Mouse (Mus musculus): ENCODE measurements around the gene Psap. TPM values are rescaled to one million over a fixed set of nuclear protein-coding genes. Genes with fewer than 3 reads are reported as not detected.
"Not testable (repeated sequence)": the region's sequence is repeated elsewhere in the genome, so short reads cannot be mapped to it uniquely, and the experiment has no call there.

Gene Psap
- polyA plus RNA-seq, 1 experiment from 2014 or later, result 63.6 TPM

- Histone ChIP-seq H3K9me3 (ENCODE audit: control insufficient read depth, low read length) (no peaks in the 10 kb centered on the region), H3K4me1 (replicated peaks; ENCODE audit: control insufficient read depth, insufficient read depth, low read length) (no peaks in the 10 kb centered on the region), H3K9ac (ENCODE audit: low read length) (no peak overlapping the region), H3K4me3 (ENCODE audit: low read depth, low read length) (no peak overlapping the region), H3K4me2 (ENCODE audit: low read depth, low read length, severe bottlenecking) (no peak overlapping the region), H3K27me3 (ENCODE audit: control insufficient read depth, insufficient read depth, low read length) (no peaks in the 10 kb centered on the region), H3K27ac (ENCODE audit: low read depth, low read length) (no peak overlapping the region), H3K36me3 (ENCODE audit: control insufficient read depth, insufficient read depth, low read length) (no peaks in the 10 kb centered on the region)
- no peak for DNase-seq (ENCODE audit: low spot score)
- ATAC-seq (replicated peaks; ENCODE audit: low FRiP score), result no peak
- WGBS, result 94% methylated on average over 5 of the region's 5 CpGs
These were observed 33.5 kb upstream of the Psap start for GRCm38 (mm10) chr10:60243941-60244340.

- peak; percentile 69 for ATAC-seq (replicated peaks; ENCODE audit: low FRiP score)
- DNase-seq (ENCODE audit: low spot score), result peak; percentile 93
- Histone ChIP-seq H3K4me3 (ENCODE audit: low read depth, low read length) (no peak overlapping the region), H3K4me2 (ENCODE audit: low read depth, low read length, severe bottlenecking) (no peak overlapping the region), H3K36me3 (ENCODE audit: control insufficient read depth, insufficient read depth, low read length) (no peaks in the 10 kb centered on the region), H3K27me3 (ENCODE audit: control insufficient read depth, insufficient read depth, low read length) (no peaks in the 10 kb centered on the region), H3K9me3 (ENCODE audit: control insufficient read depth, low read length) (no peaks in the 10 kb centered on the region), H3K4me1 (replicated peaks; ENCODE audit: control insufficient read depth, insufficient read depth, low read length) (no peaks in the 10 kb centered on the region), H3K27ac (ENCODE audit: low read depth, low read length) (no peak overlapping the region), H3K9ac (ENCODE audit: low read length) (no peak overlapping the region)
- WGBS, result 3% methylated on average over 8 of the region's 8 CpGs
These were observed 32.4 kb upstream of the Psap start for GRCm38 (mm10) chr10:60245041-60245440.

GRCm38 (mm10) chr10:60245635-60246034 lies 31.8 kb upstream of the Psap start:
- Histone ChIP-seq H3K4me3 (ENCODE audit: low read depth, low read length) (no peak overlapping the region), H3K4me1 (replicated peaks; ENCODE audit: control insufficient read depth, insufficient read depth, low read length) (no peaks in the 10 kb centered on the region), H3K9me3 (ENCODE audit: control insufficient read depth, low read length) (no peaks in the 10 kb centered on the region), H3K36me3 (ENCODE audit: control insufficient read depth, insufficient read depth, low read length) (no peaks in the 10 kb centered on the region), H3K27ac (ENCODE audit: low read depth, low read length) (no peak overlapping the region), H3K4me2 (ENCODE audit: low read depth, low read length, severe bottlenecking) (no peak overlapping the region), H3K27me3 (ENCODE audit: control insufficient read depth, insufficient read depth, low read length) (no peaks in the 10 kb centered on the region), H3K9ac (ENCODE audit: low read length) (no peak overlapping the region)
- DNase-seq (ENCODE audit: low spot score), result no peak
- ATAC-seq (replicated peaks; ENCODE audit: low FRiP score), result no peak
- WGBS, result 82% methylated on average over 7 of the region's 7 CpGs

GRCm38 (mm10) chr10:60246519-60246918 lies 30.9 kb upstream of the Psap start:
- H3K9ac ChIP-seq (ENCODE audit: low read length), result no peak overlapping the region
- WGBS, result 29% methylated on average over 5 of the region's 5 CpGs

GRCm38 (mm10) chr10:60248345-60248744 lies 29.1 kb upstream of the Psap start:
- H3K27me3 ChIP-seq (ENCODE audit: control insufficient read depth, insufficient read depth, low read length); H3K36me3 ChIP-seq (ENCODE audit: control insufficient read depth, insufficient read depth, low read length); ATAC-seq (replicated peaks; ENCODE audit: low FRiP score); H3K4me3 ChIP-seq (ENCODE audit: low read depth, low read length); H3K9me3 ChIP-seq (ENCODE audit: control insufficient read depth, low read length); H3K4me2 ChIP-seq (ENCODE audit: low read depth, low read length, severe bottlenecking); H3K27ac ChIP-seq (ENCODE audit: low read depth, low read length); DNase-seq (ENCODE audit: low spot score); H3K4me1 ChIP-seq (replicated peaks; ENCODE audit: control insufficient read depth, insufficient read depth, low read length); H3K9ac ChIP-seq (ENCODE audit: low read length): not testable (repeated sequence)
- WGBS, result 86% methylated on average over 3 of the region's 3 CpGs

More at GRCm38 (mm10) chr10:60246519-60246918, 30.9 kb upstream of the Psap start:
- peak; percentile 42; the same call in 1 of the 2 replicates for ATAC-seq (replicated peaks; ENCODE audit: low FRiP score)
- no peak overlapping the region for H3K4me2 ChIP-seq (ENCODE audit: low read depth, low read length, severe bottlenecking)
- H3K36me3 ChIP-seq (ENCODE audit: control insufficient read depth, insufficient read depth, low read length), result no peaks in the 10 kb centered on the region
- no peaks in the 10 kb centered on the region for H3K9me3 ChIP-seq (ENCODE audit: control insufficient read depth, low read length)
- H3K27ac ChIP-seq (ENCODE audit: low read depth, low read length), result no peak overlapping the region
- H3K4me1 ChIP-seq (replicated peaks; ENCODE audit: control insufficient read depth, insufficient read depth, low read length), result no peaks in the 10 kb centered on the region
- H3K27me3 ChIP-seq (ENCODE audit: control insufficient read depth, insufficient read depth, low read length), result no peaks in the 10 kb centered on the region
- DNase-seq (ENCODE audit: low spot score), result peak; percentile 78
- no peak overlapping the region for H3K4me3 ChIP-seq (ENCODE audit: low read depth, low read length)

- no peaks in the 10 kb centered on the region for H3K9me3 ChIP-seq (ENCODE audit: control insufficient read depth, low read length)
- DNase-seq (ENCODE audit: low spot score), result no peak
- no peak for ATAC-seq (replicated peaks; ENCODE audit: low FRiP score)
- H3K36me3 ChIP-seq (ENCODE audit: control insufficient read depth, insufficient read depth, low read length), result no peaks in the 10 kb centered on the region
- H3K4me2 ChIP-seq (ENCODE audit: low read depth, low read length, severe bottlenecking), result no peak overlapping the region
- H3K27ac ChIP-seq (ENCODE audit: low read depth, low read length), result no peak overlapping the region
- WGBS, result 84% methylated on average over 13 of the region's 13 CpGs
- no peak overlapping the region for H3K4me3 ChIP-seq (ENCODE audit: low read depth, low read length)
- H3K4me1 ChIP-seq (replicated peaks; ENCODE audit: control insufficient read depth, insufficient read depth, low read length), result no peaks in the 10 kb centered on the region
- no peak overlapping the region for H3K9ac ChIP-seq (ENCODE audit: low read length)
- no peaks in the 10 kb centered on the region for H3K27me3 ChIP-seq (ENCODE audit: control insufficient read depth, insufficient read depth, low read length)
These were observed 26.9 kb upstream of the Psap start for GRCm38 (mm10) chr10:60250426-60250965.

GRCm38 (mm10) chr10:60252187-60252586 lies 25.2 kb upstream of the Psap start:
- Histone ChIP-seq H3K4me2 (ENCODE audit: low read depth, low read length, severe bottlenecking) (no peak overlapping the region), H3K9ac (ENCODE audit: low read length) (no peak overlapping the region), H3K27ac (ENCODE audit: low read depth, low read length) (no peak overlapping the region), H3K9me3 (ENCODE audit: control insufficient read depth, low read length) (no peaks in the 10 kb centered on the region), H3K4me3 (ENCODE audit: low read depth, low read length) (no peak overlapping the region), H3K4me1 (replicated peaks; ENCODE audit: control insufficient read depth, insufficient read depth, low read length) (no peaks in the 10 kb centered on the region), H3K27me3 (ENCODE audit: control insufficient read depth, insufficient read depth, low read length) (no peaks in the 10 kb centered on the region), H3K36me3 (ENCODE audit: control insufficient read depth, insufficient read depth, low read length) (no peaks in the 10 kb centered on the region)
- 78% methylated on average over 4 of the region's 4 CpGs for WGBS
- no peak for ATAC-seq (replicated peaks; ENCODE audit: low FRiP score)
- DNase-seq (ENCODE audit: low spot score), result no peak

GRCm38 (mm10) chr10:60252606-60253005 lies 24.8 kb upstream of the Psap start:
- no peak overlapping the region for H3K9ac ChIP-seq (ENCODE audit: low read length)
- no peaks in the 10 kb centered on the region for H3K27me3 ChIP-seq (ENCODE audit: control insufficient read depth, insufficient read depth, low read length)
- DNase-seq (ENCODE audit: low spot score) (no peak), ATAC-seq (replicated peaks; ENCODE audit: low FRiP score) (no peak)
- no peaks in the 10 kb centered on the region for H3K9me3 ChIP-seq (ENCODE audit: control insufficient read depth, low read length)
- H3K4me2 ChIP-seq (ENCODE audit: low read depth, low read length, severe bottlenecking), result no peak overlapping the region
- H3K4me3 ChIP-seq (ENCODE audit: low read depth, low read length), result no peak overlapping the region
- no peaks in the 10 kb centered on the region for H3K4me1 ChIP-seq (replicated peaks; ENCODE audit: control insufficient read depth, insufficient read depth, low read length)
- no peaks in the 10 kb centered on the region for H3K36me3 ChIP-seq (ENCODE audit: control insufficient read depth, insufficient read depth, low read length)
- no peak overlapping the region for H3K27ac ChIP-seq (ENCODE audit: low read depth, low read length)
- 78% methylated on average over 4 of the region's 4 CpGs for WGBS

GRCm38 (mm10) chr10:60256088-60256487 lies 21.3 kb upstream of the Psap start:
- DNase-seq (ENCODE audit: low spot score) (no peak), ATAC-seq (replicated peaks; ENCODE audit: low FRiP score) (no peak)
- H3K4me2 ChIP-seq (ENCODE audit: low read depth, low read length, severe bottlenecking), result no peak overlapping the region
- no peaks in the 10 kb centered on the region for H3K36me3 ChIP-seq (ENCODE audit: control insufficient read depth, insufficient read depth, low read length)
- no peak overlapping the region for H3K27ac ChIP-seq (ENCODE audit: low read depth, low read length)
- WGBS, result 84% methylated on average over 6 of the region's 6 CpGs
- no peak overlapping the region for H3K9ac ChIP-seq (ENCODE audit: low read length)
- no peaks in the 10 kb centered on the region for H3K4me1 ChIP-seq (replicated peaks; ENCODE audit: control insufficient read depth, insufficient read depth, low read length)
- H3K9me3 ChIP-seq (ENCODE audit: control insufficient read depth, low read length), result no peaks in the 10 kb centered on the region
- no peaks in the 10 kb centered on the region for H3K27me3 ChIP-seq (ENCODE audit: control insufficient read depth, insufficient read depth, low read length)
- no peak overlapping the region for H3K4me3 ChIP-seq (ENCODE audit: low read depth, low read length)
